In genomic region chrX:162462156-162462555, GRCm38 (mm10) we compare ENCODE assay signal across 12 mouse cellular contexts.
DNase-seq lines count a peak whose midpoint lies in the region; ATAC-seq lines count a peak whose summit lies in the region.
"Had no signal": no experiment of that assay in that cellular context is flagged by ENCODE, and none has a peak within 500 bp of the region (broad histone marks: within the 10 kb centered on the region; RNA-seq: fewer than 3 reads in every experiment).

No protein-coding gene starts in this region.

- peak; percentile 3 for DNase-seq in testis, postnatal 14 days (ENCODE audit: low spot score)
- no peak for DNase-seq in testis, postnatal 10 days (ENCODE audit: low spot score)
- peak; percentile 55 to 77 for DNase-seq in layer of hippocampus, adult 18-20 months (ENCODE audit: low spot score in 2 of 2)
- DNase-seq in left cerebral cortex, adult 9 months (ENCODE audit: low spot score in 2 of 2) = peak; percentile 65 to 71
- DNase-seq in telencephalon, adult 2 months (ENCODE audit: low read depth, low spot score) = peak; percentile 85
- no peak for DNase-seq in gastrocnemius, postnatal 25 days
- DNase-seq in thymus, postnatal 25 days = no peak
- DNase-seq: adrenal gland, postnatal 36 days; lung, adult 2 months had no signal

- ATAC-seq in megakaryocyte, adult 5-6 weeks (ENCODE audit: poor library complexity, severe bottlenecking) = no peak
- ATAC-seq: CD4-positive, CD25-positive, alpha-beta regulatory T cell, adult 4 months; intestine, embryonic 15.5 days had no signal

Comparison
In these comparisons a context has a peak if more than half of its experiments do, and no peak if none do; other contexts are left out.
1. DNase-seq: peak in testis, postnatal 14 days (single experiment), layer of hippocampus, adult 18-20 months (2 of 2), left cerebral cortex, adult 9 months (2 of 2) and telencephalon, adult 2 months (single experiment); none in testis, postnatal 10 days (single experiment), gastrocnemius, postnatal 25 days (single experiment) and thymus, postnatal 25 days (single experiment).